Mouse (Mus musculus) gastrocnemius, postnatal 4 days (tissue): ENCODE measurements around the gene Olfr834. TPM values are rescaled to one million over a fixed set of nuclear protein-coding genes. Genes with fewer than 3 reads are reported as not detected.

Experiments
- DNase-seq, 2 experiments: peaks; one replicate each; pipeline ENCODE4 v3.0.0; 2021 to 2022; ENCODE audit warnings: low spot score in 2 of 2, mixed read lengths in 2 of 2
- long read RNA-seq, 2 experiments: library from polyadenylated mRNA; stranded (forward); transcript quantifications; one replicate each; pipeline ENCODE4 v2.0.0; 2021
- total RNA-seq, 2 experiments: library from RNA; stranded (reverse); gene quantifications; 2 replicates each; pipeline ENCODE4 v1.2.3; 2021

Olfr834 gene
- not detected for total RNA-seq
- long read RNA-seq, experiment 1 = 0 reads
- long read RNA-seq, experiment 2 = 0 reads

- no peak for DNase-seq
Observed at GRCm38 (mm10) chr9:18987690-18988089, at the start of gene Olfr834. Gene Olfr834, plus strand, starts transcription at chr9:18987990.

- no peak for DNase-seq
Observed at GRCm38 (mm10) chr9:18962021-18962420, 25.8 kb upstream of the Olfr834 start.

GRCm38 (mm10) chr9:19032435-19032834 is 44.6 kb downstream of the Olfr834 start, which contains the start of gene Olfr835:
Gene Olfr835, plus strand, starts transcription at chr9:19032735.
- DNase-seq = no peak

Other genes with a start within 250 kb of the Olfr834 start
- not detected for gene Olfr24, start 224.0 kb upstream of the Olfr834 start, total RNA-seq
- gene Olfr828, start 168.5 kb upstream of the Olfr834 start, total RNA-seq = not detected
- gene Olfr829, start 133.1 kb upstream of the Olfr834 start, total RNA-seq = not detected
- not detected for gene Olfr830, start 113.3 kb upstream of the Olfr834 start, total RNA-seq
- not detected for gene Olfr832, start 50.9 kb upstream of the Olfr834 start, total RNA-seq
- gene Olfr835, start 44.7 kb downstream of the Olfr834 start, total RNA-seq = not detected
- not detected for gene Olfr836, start 132.4 kb downstream of the Olfr834 start, total RNA-seq
- gene Olfr837, start 148.3 kb downstream of the Olfr834 start, total RNA-seq = not detected
- under 1 TPM; 0.02 to 0.03 TPM for gene Olfr839-ps1, start 189.3 kb downstream of the Olfr834 start, total RNA-seq